Mouse (Mus musculus) erythroblast, embryonic 14.5 days (primary cell): ENCODE data around the gene Ech1.

ENCODE experiments used
- GATA1 ChIP-seq: IDR thresholded peaks from 2 replicates; pipeline ENCODE4 v1.6.1; 2012; ENCODE audit warnings: low read length, inconsistent platforms, mixed read lengths
- TAL1 ChIP-seq: IDR thresholded peaks from 3 replicates; pipeline ENCODE4 v1.6.1; 2012; ENCODE audit warnings: low read length, inconsistent platforms, mixed read lengths

DNA sequence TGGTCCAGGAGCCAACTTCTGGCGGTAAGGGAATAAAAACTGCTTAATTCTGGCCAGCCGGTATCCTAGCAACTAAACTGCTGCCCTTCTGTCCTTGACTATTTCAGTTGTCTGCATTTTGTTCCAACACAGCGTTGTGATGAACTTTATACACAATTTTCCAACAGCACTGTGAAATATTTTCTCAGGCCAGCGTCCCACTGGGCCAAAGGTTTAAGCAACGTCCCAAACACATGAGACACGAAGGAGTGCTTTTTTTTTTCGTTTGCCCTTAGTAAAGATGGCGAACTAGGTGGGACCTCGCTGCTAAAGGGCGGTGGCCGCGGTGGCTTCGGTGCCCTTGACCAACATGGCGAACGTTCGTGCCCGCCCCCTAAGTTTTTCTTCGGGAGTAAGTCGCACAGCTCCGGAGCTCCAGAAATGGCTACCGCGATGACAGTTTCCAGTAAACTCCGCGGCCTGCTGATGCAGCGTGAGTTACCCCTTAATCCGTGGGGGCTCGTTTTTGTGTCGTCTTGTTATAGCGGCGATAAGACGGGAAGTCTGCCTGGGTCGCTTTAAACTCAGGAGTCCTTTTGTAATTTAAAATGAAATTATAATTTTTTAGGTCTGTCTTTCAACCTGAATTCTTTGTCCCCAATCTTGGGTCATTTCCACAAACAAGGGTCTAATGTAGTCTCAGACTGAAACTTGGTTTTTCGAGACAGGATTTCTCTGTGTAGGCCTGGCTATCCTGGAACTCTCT, at the start of gene Ech1:
- no peak for TF ChIP-seq TAL1
- TF ChIP-seq GATA1: no peak
